In the genomic region with DNA sequence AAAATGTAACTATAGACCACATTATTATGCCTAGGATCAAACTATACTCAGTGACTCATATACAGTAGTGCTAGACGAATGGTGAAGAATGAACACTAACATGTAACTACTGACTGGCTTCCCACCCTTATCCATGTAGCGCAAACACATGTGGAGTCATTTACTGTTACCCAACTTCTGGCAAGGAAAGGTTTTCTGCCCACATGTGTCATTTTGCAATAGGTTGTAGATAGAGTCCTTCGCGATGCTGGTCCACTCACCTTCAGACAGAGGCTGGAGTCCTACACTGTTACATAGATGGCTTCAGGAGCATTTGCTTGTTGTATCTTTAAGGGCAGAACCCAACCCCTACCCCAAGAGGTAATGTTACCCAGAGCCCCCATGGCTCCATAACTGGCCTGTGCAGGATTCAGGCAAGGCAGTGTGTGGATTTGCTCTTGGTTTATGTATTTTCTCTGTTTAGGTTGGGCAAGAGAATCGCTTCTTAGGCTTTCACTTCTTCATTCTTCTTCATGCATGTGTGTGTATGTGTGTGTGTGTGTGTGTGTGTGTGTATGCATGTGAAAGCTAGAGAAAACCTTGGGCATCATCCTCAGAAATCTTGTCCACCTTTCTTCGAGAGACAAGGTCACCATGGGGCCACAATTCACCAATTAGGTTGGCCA, we compare ENCODE assay signal across 23 mouse cellular contexts.
A peak's percentile ranks its signal among the peaks of the same experiment; 100 is the strongest.
DNase-seq lines count a peak whose midpoint lies in the region; ATAC-seq lines count a peak whose summit lies in the region.
"Had no signal": no experiment of that assay in that cellular context is flagged by ENCODE, and none has a peak within 500 bp of the region (broad histone marks: within the 10 kb centered on the region; RNA-seq: fewer than 3 reads in every experiment).

No protein-coding gene starts in this region.

- peak; percentile 55 for DNase-seq in heart, embryonic 10.5 days (ENCODE audit: low spot score)
- DNase-seq in heart, postnatal 10 days: no peak
- DNase-seq in thymus, postnatal 4 days: no peak
- DNase-seq: adrenal gland, adult 2 months; adrenal gland, postnatal 14 days; cerebellum, adult 11 months; cerebellum, adult 2 months; cerebellum, adult 9-11 months; cerebellum, postnatal 25 days; gastrocnemius, postnatal 10 days; gastrocnemius, postnatal 36 days; heart, adult 11 months; heart, postnatal 14 days; heart, postnatal 4 days had no signal

- H3K27ac ChIP-seq in heart, embryonic 10.5 days: no peak overlapping the region
- H3K27ac ChIP-seq in hindbrain, embryonic 13.5 days: no peak overlapping the region
- H3K27ac ChIP-seq: forebrain, embryonic 13.5 days; heart, embryonic 15.5 days; hindbrain, embryonic 15.5 days had no signal

- peak; percentile 32 for ATAC-seq in common myeloid progenitor, adult 5-6 weeks (replicated peaks; ENCODE audit: low read depth, poor library complexity, severe bottlenecking)
- peak; percentile 87 for ATAC-seq in megakaryocyte progenitor cell, adult 5-6 weeks (replicated peaks; ENCODE audit: poor library complexity)
- ATAC-seq in hindbrain, embryonic 13.5 days (ENCODE audit: low FRiP score): no peak
- ATAC-seq: CD4-positive, CD25-positive, alpha-beta regulatory T cell, adult 4 months; forebrain, embryonic 13.5 days had no signal

- 92% methylated on average over 6 of the region's 6 CpGs for WGBS in heart, embryonic 10.5 days
- 94% methylated on average over 6 of the region's 6 CpGs for WGBS in hindbrain, embryonic 13.5 days

- H3K4me1 ChIP-seq in heart, embryonic 10.5 days: 0 out of 2 replicates have a peak, but pooled peaks cover under 1% of the 10 kb centered on the region
- no peaks in the 10 kb centered on the region; the same call in 1 of the 2 replicates for H3K4me1 ChIP-seq in hindbrain, embryonic 13.5 days (replicated peaks)
- H3K4me1 ChIP-seq: forebrain, embryonic 13.5 days; hindbrain, embryonic 15.5 days had no signal

- no peak overlapping the region for H3K4me3 ChIP-seq in heart, embryonic 10.5 days
- H3K4me3 ChIP-seq in hindbrain, embryonic 13.5 days: no peak overlapping the region
- H3K4me3 ChIP-seq: forebrain, embryonic 10.5 days; forebrain, embryonic 13.5 days; heart, embryonic 12.5 days; heart, embryonic 15.5 days; hindbrain, embryonic 15.5 days had no signal

- no peaks in the 10 kb centered on the region for H3K9me3 ChIP-seq in heart, embryonic 10.5 days
- no peaks in the 10 kb centered on the region for H3K9me3 ChIP-seq in hindbrain, embryonic 13.5 days
- H3K9me3 ChIP-seq: forebrain, embryonic 10.5 days; forebrain, embryonic 13.5 days; heart, embryonic 15.5 days; hindbrain, embryonic 15.5 days had no signal

- no peaks in the 10 kb centered on the region for H3K36me3 ChIP-seq in heart, embryonic 10.5 days
- H3K36me3 ChIP-seq in hindbrain, embryonic 13.5 days: no peaks in the 10 kb centered on the region
- H3K36me3 ChIP-seq: forebrain, embryonic 10.5 days; heart, embryonic 12.5 days; heart, embryonic 15.5 days; hindbrain, embryonic 15.5 days had no signal

- no peak overlapping the region for H3K9ac ChIP-seq in hindbrain, embryonic 13.5 days
- H3K9ac ChIP-seq: forebrain, embryonic 13.5 days; heart, embryonic 12.5 days; heart, embryonic 15.5 days; hindbrain, embryonic 15.5 days had no signal

- H3K4me2 ChIP-seq in hindbrain, embryonic 13.5 days: no peak overlapping the region
- H3K4me2 ChIP-seq: forebrain, embryonic 13.5 days; heart, embryonic 12.5 days; heart, embryonic 15.5 days; hindbrain, embryonic 15.5 days had no signal

- no peaks in the 10 kb centered on the region for H3K27me3 ChIP-seq in heart, embryonic 10.5 days (ENCODE audit: insufficient read depth, poor library complexity, severe bottlenecking)
- no peaks in the 10 kb centered on the region for H3K27me3 ChIP-seq in hindbrain, embryonic 13.5 days
- H3K27me3 ChIP-seq: forebrain, embryonic 13.5 days; heart, embryonic 12.5 days; heart, embryonic 15.5 days; hindbrain, embryonic 15.5 days had no signal

- intact Hi-C loops in heart, postnatal 10 days (cut with DNase I): no loop called here
